Mouse (Mus musculus) CH12.LX (cell line): ENCODE results near the gene Tcf7. TPM values are rescaled to one million over a fixed set of nuclear protein-coding genes. Genes with fewer than 3 reads are reported as not detected.

ENCODE experiments used
- DNase-seq: peaks from one replicate; pipeline ENCODE4 v3.0.0-alpha.2; 2013; ENCODE audit errors: extremely low read depth
- H3K27ac ChIP-seq: 2 replicates; pipeline ENCODE4 v1.5.1; 2012; ENCODE audit warnings: low read depth, mild to moderate bottlenecking, control low read depth, moderate library complexity; ENCODE audit not compliant: insufficient read depth
- H3K27me3 ChIP-seq: replicated peaks from 2 replicates; pipeline ENCODE3; 2012; ENCODE audit warnings: inconsistent platforms
- H3K36me3 ChIP-seq, 2 experiments: replicated peaks in 1 of 2; 2 replicates each; pipeline versions ENCODE3 to v1.6.1; 2012; ENCODE audit warnings: inconsistent platforms in 1 of 2, low read length in 1 of 2, mild to moderate bottlenecking in 1 of 2, mixed read lengths in 1 of 2, moderate library complexity in 1 of 2; ENCODE audit not compliant: control insufficient read depth in 1 of 2, insufficient read depth in 1 of 2
- H3K4me1 ChIP-seq, 2 experiments: 2 replicates each; pipeline ENCODE4 v1.6.1; 2012; ENCODE audit warnings: inconsistent platforms in 1 of 2, moderate library complexity in 1 of 2; ENCODE audit not compliant: insufficient read depth in 2 of 2, control insufficient read depth in 1 of 2
- H3K4me2 ChIP-seq: 2 replicates; pipeline ENCODE4 v1.6.1; 2012; ENCODE audit warnings: low read depth, mild to moderate bottlenecking, control low read depth; ENCODE audit not compliant: poor library complexity, insufficient read depth, severe bottlenecking
- H3K4me3 ChIP-seq, 3 experiments: fragments of 150-350 bp in 1 of 3; sonication (generic) in 1 of 3; replicated peaks in 1 of 3; 2 replicates each; pipeline versions ENCODE3 to v1.5.1; 2011 to 2012; ENCODE audit warnings: low read depth in 2 of 3, low read length in 2 of 3, mild to moderate bottlenecking in 2 of 3, moderate library complexity in 2 of 3, control low read depth in 1 of 3, improper control_type of control experiment in 1 of 3, inconsistent platforms in 1 of 3, mixed read lengths in 1 of 3; ENCODE audit not compliant: poor library complexity in 1 of 3
- H3K79me2 ChIP-seq: replicated peaks from 2 replicates; pipeline ENCODE4 v1.6.1; 2012; ENCODE audit warnings: mild to moderate bottlenecking, moderate library complexity; ENCODE audit not compliant: control insufficient read depth, poor library complexity, insufficient read depth, severe bottlenecking; ENCODE audit errors: extremely low read depth
- H3K9ac ChIP-seq: 2 replicates; pipeline ENCODE4 v1.6.1; 2012; ENCODE audit warnings: low read depth, mild to moderate bottlenecking, control low read depth, moderate library complexity; ENCODE audit not compliant: insufficient read depth
- H3K9me3 ChIP-seq: replicated peaks from 2 replicates; pipeline ENCODE3; 2012; ENCODE audit warnings: low read length, inconsistent platforms, mixed read lengths
- BHLHE40 ChIP-seq: IDR thresholded peaks from 2 replicates; pipeline ENCODE4 v1.6.1; 2011; ENCODE audit warnings: mild to moderate bottlenecking, low read depth, low read length, improper control_type of control experiment
- CHD1 ChIP-seq: IDR thresholded peaks from 2 replicates; pipeline ENCODE4 v1.6.1; 2012; ENCODE audit warnings: low read depth, low read length, improper control_type of control experiment, inconsistent platforms
- ELF1 ChIP-seq: IDR thresholded peaks from 2 replicates; pipeline ENCODE4 v1.6.1; 2014; ENCODE audit warnings: low read depth, mild to moderate bottlenecking, inconsistent platforms, low read length, improper control_type of control experiment
- ETS1 ChIP-seq: conservative IDR thresholded peaks from 2 replicates; pipeline ENCODE4 v1.6.1; 2012; ENCODE audit warnings: low read depth, mild to moderate bottlenecking, inconsistent platforms, low read length, improper control_type of control experiment, moderate library complexity
- JUND ChIP-seq: conservative IDR thresholded peaks from 2 replicates; pipeline ENCODE4 v1.6.1; 2011; ENCODE audit warnings: low read depth, low read length, improper control_type of control experiment
- KAT2A ChIP-seq: IDR thresholded peaks from 2 replicates; pipeline ENCODE4 v1.6.1; 2012; ENCODE audit warnings: low read length, improper control_type of control experiment, inconsistent platforms; ENCODE audit not compliant: insufficient replicate concordance
- MAFK ChIP-seq: IDR thresholded peaks from 2 replicates; pipeline ENCODE4 v1.6.1; 2011; ENCODE audit warnings: low read length, improper control_type of control experiment; ENCODE audit not compliant: insufficient replicate concordance
- MAZ ChIP-seq: IDR thresholded peaks from 2 replicates; pipeline ENCODE4 v1.6.1; 2012; ENCODE audit warnings: low read depth, mild to moderate bottlenecking, inconsistent platforms, low read length, improper control_type of control experiment, moderate library complexity
- MXI1 ChIP-seq: IDR thresholded peaks from 2 replicates; pipeline ENCODE4 v1.6.1; 2011; ENCODE audit warnings: mild to moderate bottlenecking, low read depth, low read length, improper control_type of control experiment
- NRF1 ChIP-seq: IDR thresholded peaks from 2 replicates; pipeline ENCODE4 v1.6.1; 2014; ENCODE audit warnings: low read depth, mild to moderate bottlenecking, inconsistent platforms, low read length, improper control_type of control experiment, moderate library complexity
- POLR2AphosphoS2 ChIP-seq: IDR thresholded peaks from 2 replicates; pipeline ENCODE4 v1.6.1; 2011; ENCODE audit warnings: low read depth, low read length, improper control_type of control experiment
- TBP ChIP-seq: conservative IDR thresholded peaks from 2 replicates; pipeline ENCODE4 v1.6.1; 2011; ENCODE audit warnings: low read depth, low read length, improper control_type of control experiment
- dilution Hi-C: fragments of 300-500 bp; cut with MboI; formaldehyde crosslinking; loops from 2 replicates; pipeline ENCODE4 v1.14.3; 2020; ENCODE audit warnings: low sequenced_read_pairs; ENCODE audit not compliant: extremely low pct_unique_long_range_greater_than_20kb, extremely low pct_ligation_motif_present
- in situ Hi-C: fragments of 300-500 bp; cut with MboI; formaldehyde crosslinking; loops from 3 replicates; pipeline ENCODE4 v1.14.3; 2019; ENCODE audit warnings: low sequenced_read_pairs, low pct_ligation_motif_present, low pct_unique_long_range_greater_than_20kb, mixed read lengths
- polyA plus RNA-seq: library from polyadenylated mRNA; unstranded; fragments of >175 nt; gene quantifications from 2 replicates; pipeline ENCODE4 v1.2.1, GENCODE M21; 2012; ENCODE audit warnings: low read depth; ENCODE audit not compliant: insufficient read length
- total RNA-seq, 2 experiments: library from RNA; depleted of rRNA; stranded (reverse); fragments of 300-350 nt in 1 of 2; fragments of >200 nt in 1 of 2; gene quantifications; 2 replicates each; pipeline ENCODE4 v1.2.3; 2012 to 2014

Tcf7 gene
- total and polyA plus RNA-seq, 3 experiments: 0.55 to 5.5 (median 0.85) TPM

DNA sequence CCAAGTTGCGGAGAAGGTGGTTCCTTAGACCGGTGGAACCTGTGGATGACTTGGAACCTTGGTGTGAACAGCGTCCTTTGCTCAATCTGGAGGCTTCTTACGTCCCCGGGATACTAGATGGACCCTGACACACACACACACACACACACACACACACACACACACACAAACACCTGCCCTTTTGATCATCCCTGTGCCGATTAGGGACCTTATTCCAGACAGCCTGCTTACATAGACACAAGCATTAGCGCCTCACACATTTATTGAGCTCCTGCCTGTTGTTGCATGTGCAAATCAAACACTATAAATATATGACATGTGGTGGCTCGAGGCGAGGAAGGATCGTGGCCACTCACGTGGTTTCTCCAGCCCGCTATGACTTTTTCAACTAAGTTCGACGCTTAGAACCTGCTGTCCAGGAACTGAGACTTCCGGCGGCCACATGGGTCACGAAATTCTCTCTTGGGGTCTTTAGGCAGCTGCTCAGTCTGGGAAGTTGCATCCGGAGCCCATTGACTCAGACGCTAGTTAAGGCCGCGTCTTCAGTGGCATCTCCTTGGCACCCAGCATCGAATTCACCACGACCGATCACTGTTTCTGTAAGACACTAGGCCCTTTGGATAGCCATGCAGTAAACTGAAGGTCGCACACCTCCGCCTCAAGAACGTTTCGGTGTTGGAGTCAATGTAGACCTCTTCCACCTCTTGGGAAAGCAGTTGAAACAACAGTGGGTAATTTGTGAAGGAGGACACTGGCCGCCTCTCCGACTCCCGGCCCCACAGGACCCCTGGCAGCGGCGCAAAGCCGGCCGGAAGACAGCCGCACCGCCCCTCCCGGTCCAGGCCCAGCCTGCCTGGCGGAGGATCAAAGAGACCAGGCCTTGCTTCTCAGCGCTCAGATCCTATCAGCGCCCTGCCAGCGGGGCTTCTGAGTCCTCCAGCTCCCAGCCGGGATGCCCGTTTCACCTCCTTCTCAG lies 1.1 kb upstream of the Tcf7 start:
- Histone ChIP-seq H3K4me3 (no peak overlapping the region), H3K9me3 (no peaks in the 10 kb centered on the region), H3K4me1 (peaks cover 17 to 31% of the 10 kb centered on the region in 2 experiments), H3K79me2 (no peaks in the 10 kb centered on the region), H3K36me3 (peaks cover 0 to 4% of the 10 kb centered on the region in 2 experiments), H3K9ac (no peak overlapping the region), H3K4me2 (peak overlapping the region; percentile 85), H3K27ac (no peak overlapping the region), H3K27me3 (peaks cover 38% of the 10 kb centered on the region)
- dilution Hi-C loops (no loop called here), in situ Hi-C loops (no loop called here)
- TF ChIP-seq KAT2A (no peak), MAFK (no peak), ELF1 (no peak), CHD1 (no peak), MXI1 (no peak), JUND (no peak), BHLHE40 (no peak)
- DNase-seq: no peak

DNA sequence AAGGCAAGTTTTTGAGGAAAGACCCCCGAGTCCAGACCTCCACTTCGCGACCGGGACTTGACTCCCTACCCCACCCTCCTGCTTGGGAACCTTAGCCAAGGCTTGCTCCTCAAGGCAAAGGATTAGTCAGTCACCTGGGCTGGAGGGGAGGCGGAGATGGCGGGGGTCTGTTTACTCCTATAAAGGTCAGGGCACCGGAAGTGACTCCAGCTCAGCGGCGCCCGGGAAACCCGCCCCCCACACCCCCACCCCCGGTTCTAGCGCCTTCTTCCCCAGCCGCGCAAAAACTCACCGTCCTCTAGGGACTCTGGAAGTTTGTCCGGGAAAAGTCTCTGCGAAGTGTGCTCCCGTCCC lies 417 bp downstream of the Tcf7 start:
- dilution Hi-C loops (no loop called here), in situ Hi-C loops (no loop called here)
- no peak overlapping the region for H3K9ac ChIP-seq
- H3K79me2 ChIP-seq: no peaks in the 10 kb centered on the region
- no peaks in the 10 kb centered on the region for H3K9me3 ChIP-seq
- H3K27ac ChIP-seq: no peak overlapping the region
- no peak for DNase-seq
- peak overlapping the region in 2 of 3 experiments; percentile 49 to 52 for H3K4me3 ChIP-seq
- H3K4me2 ChIP-seq: peak overlapping the region; percentile 85
- H3K4me1 ChIP-seq: peaks cover 17 to 31% of the 10 kb centered on the region in 2 experiments
- H3K36me3 ChIP-seq: peaks cover 0 to 4% of the 10 kb centered on the region in 2 experiments
- peaks cover 40% of the 10 kb centered on the region for H3K27me3 ChIP-seq
- TF ChIP-seq JUND (no peak), TBP (no peak), ETS1 (no peak), POLR2AphosphoS2 (no peak), ELF1 (no peak), MXI1 (no peak), MAZ (no peak), NRF1 (no peak)
